ENCODE assay signal across 15 mouse cellular contexts in genomic region chr2:141463946-141464345, GRCm38 (mm10).
DNase-seq lines count a peak whose midpoint lies in the region.
"Had no signal": no experiment of that assay in that cellular context is flagged by ENCODE, and none has a peak within 500 bp of the region (broad histone marks: within the 10 kb centered on the region; RNA-seq: fewer than 3 reads in every experiment).

No protein-coding gene starts in this region.

- DNase-seq in adrenal gland, adult 2 months, result peak; percentile 8
- no peak for DNase-seq in adrenal gland, postnatal 14 days
- peak; percentile 62 for DNase-seq in 3T3-L1 (ENCODE audit: low read depth, low spot score)
- DNase-seq in Muller cell, postnatal 12 days (ENCODE audit: inconsistent ontology term), result peak; percentile 76
- DNase-seq in urinary bladder, postnatal 36 days (ENCODE audit: low spot score in 2 of 2), result no peak
- DNase-seq: adrenal gland, adult 8-10 months; adrenal gland, postnatal 25 days; cerebellum, adult 11 months; cerebellum, adult 18-20 months; cerebellum, adult 8-10 months; cerebellum, adult 9-11 months; cerebellum, postnatal 14 days; cerebellum, postnatal 36 days; embryo, embryonic 11 days; forebrain, postnatal 0 days had no signal

Comparison
In these comparisons a context has a peak if more than half of its experiments do, and no peak if none do; other contexts are left out.
1. DNase-seq: peak in adrenal gland, adult 2 months (single experiment), 3T3-L1 (single experiment) and Muller cell, postnatal 12 days (single experiment); none in adrenal gland, postnatal 14 days (single experiment) and urinary bladder, postnatal 36 days (0 of 2).